Mouse (Mus musculus) adrenal gland, postnatal 25 days (tissue): ENCODE measurements around the gene Chrna9. TPM values are rescaled to one million over a fixed set of nuclear protein-coding genes. Genes with fewer than 3 reads are reported as not detected.
"Not testable (repeated sequence)": the region's sequence is repeated elsewhere in the genome, so short reads cannot be mapped to it uniquely, and the experiment has no call there.

Source experiments
- DNase-seq: peaks from one replicate; pipeline ENCODE4 v3.0.0; 2021; ENCODE audit warnings: mixed read lengths
- total RNA-seq: library from RNA; stranded (reverse); gene quantifications from 2 replicates; pipeline ENCODE4 v1.2.3, GENCODE M21; 2021

The Chrna9 gene
- total RNA-seq, 1 experiment from 2014 or later, result not detected

DNA sequence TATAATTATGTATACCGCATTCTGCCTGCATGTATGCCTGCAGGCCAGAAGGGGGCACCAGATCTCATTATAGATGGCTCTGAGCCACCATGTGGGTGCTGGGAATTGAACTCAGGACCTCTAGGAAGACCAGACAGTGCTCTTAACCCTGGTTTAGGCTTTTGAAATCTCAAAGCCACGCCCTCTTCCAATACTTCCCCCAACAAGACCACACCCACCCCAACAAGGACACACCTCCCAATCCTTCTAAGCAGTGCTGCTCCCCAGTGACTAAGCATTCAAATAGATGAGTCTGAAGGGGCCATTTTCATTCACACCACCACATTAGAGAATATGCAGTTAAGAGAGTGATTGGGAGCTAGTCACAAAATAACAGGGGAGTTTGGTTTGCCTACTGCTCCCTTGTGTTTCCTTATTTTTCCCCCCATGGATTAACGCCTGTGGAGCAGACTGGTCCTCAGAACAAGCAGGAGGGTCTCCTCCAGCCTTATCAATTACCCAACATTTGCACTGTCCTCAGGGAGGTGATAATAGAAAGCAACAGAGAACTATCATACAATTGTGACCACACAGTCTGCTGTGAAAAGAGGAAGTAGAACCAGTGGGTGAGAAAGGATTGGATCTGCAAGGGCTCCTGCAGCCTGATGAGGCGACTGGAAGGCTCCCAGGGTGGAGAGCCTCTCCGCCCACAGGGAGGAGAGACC is 25.3 kb downstream of the Chrna9 start:
- DNase-seq, result no peak

- DNase-seq, result no peak
Observed at GRCm38 (mm10) chr5:65960597-65960950, 25.9 kb downstream of the Chrna9 start.

DNA sequence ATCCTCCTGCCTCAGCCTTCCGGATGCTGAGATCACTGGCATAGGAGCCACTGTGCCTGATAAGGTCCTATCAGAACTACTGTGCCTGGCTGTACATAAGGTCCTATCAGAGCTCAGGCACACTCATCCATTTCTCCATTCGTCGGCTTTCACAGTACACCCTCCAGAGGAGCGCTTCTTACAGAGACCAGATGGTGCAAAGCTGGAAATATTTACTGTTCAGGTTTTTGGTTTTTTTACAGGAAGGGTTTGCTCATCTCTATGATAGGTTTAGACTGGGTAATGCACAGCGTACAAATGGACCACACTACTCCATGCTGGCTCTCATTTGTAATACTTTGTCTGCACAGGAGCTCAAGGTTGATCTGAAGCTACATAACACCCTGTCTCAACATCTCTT is 28.6 kb downstream of the Chrna9 start:
- DNase-seq, result no peak

GRCm38 (mm10) chr5:65965771-65966279 is 31.1 kb downstream of the Chrna9 start:
- no peak for DNase-seq

GRCm38 (mm10) chr5:65967091-65967490 is 32.4 kb downstream of the Chrna9 start:
- DNase-seq, result no peak

- DNase-seq, result no peak
Observed at GRCm38 (mm10) chr5:65968004-65968403, 33.3 kb downstream of the Chrna9 start.

DNA sequence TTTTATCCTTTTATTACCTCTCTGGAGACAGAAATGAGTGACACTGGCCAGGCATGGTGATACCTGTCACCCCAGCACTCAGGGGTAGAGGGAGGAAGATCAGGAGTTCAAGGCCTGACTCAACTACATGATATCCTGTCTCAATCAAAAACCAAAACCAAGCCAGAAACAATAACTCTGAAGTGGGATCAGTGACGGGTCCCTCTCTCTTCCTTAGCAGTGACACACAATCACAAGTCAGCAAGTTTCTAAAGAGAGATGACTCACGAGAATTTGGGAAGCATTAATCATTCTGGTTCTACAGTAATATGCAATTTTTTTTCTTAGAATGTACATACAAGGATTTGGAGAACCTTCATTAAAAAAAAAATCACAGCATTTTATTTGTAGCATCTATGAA is 38.5 kb downstream of the Chrna9 start:
- DNase-seq, result no peak

DNA sequence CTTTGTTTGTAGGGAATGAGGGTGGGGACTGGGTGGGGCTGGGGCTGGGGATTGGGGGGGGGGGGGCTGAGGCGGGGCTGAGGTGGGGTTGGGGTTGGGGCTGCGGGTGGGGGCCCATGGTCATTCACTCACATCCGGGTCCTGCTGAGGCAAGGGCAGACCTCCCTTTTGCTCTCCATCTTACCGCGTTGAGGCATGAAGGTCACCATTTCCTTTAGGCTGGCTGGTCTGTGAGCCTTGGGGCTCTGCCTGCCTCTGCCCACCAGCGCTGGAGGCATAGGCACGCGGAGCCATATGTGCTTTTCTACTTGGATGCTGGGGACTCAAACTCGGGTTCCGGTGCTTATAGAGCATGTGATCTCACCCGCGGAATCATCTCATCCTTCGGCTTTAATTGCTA is 41.0 kb downstream of the Chrna9 start:
- DNase-seq, result no peak

GRCm38 (mm10) chr5:65986426-65986825 is 51.7 kb downstream of the Chrna9 start:
- no peak for DNase-seq

DNA sequence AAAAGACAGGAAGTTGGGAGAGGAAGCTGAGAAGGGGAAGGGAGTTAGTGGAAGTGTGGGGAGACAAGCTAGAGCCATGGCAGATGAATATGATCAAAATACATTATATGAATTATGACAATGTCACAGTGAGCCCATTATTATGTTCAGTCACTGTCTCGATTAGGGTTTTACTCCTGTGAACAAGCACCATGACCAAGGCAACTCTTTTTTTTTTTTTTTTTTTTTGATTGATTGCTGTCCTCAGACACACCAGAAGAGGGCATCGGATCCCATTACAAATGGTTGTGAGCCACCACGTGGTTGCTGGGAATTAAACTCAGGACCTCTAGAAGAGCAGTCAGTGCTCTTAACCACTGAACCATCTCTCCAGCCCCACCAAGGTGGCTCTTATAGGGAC is 52.3 kb downstream of the Chrna9 start:
- DNase-seq, result not testable (repeated sequence)

DNA sequence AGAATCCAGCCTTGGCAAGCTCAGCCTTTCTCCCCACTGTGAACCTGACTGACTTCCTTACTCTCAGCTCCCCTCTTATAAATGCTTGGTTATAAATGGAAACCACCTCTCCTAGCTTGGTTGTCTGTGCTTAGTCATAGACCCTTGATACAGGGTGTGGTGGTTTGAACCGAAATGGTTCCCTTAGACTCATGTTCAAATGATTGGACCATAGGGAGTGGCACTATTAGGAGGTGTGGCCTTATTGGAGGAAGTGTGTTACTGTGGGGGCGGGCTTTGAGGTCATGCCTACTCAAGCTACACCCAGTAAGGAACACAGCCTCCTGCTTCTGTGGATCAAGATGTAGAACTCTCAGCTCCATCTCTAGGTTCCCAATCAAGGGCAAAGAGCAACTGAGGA is 56.5 kb downstream of the Chrna9 start:
- no peak for DNase-seq

DNA sequence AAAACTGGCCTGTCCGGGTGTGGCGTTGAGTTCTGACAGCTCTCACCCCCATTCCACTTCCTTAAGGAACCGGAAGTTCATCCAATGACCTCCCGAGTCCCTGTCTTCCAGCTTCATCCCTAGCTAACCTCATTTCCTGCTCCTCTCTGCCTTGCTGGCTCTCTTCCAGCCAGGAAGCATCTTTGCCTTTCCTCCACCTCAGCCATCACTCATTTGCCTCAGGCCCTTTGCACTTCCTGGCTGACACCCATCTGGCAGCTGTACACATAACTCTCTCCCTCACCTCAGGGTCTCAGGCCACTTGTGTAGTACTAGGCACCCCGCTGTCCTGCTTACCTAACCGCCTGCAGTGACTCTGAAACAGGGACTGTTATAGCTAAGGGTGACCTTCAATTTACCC is 59.9 kb downstream of the Chrna9 start:
- DNase-seq, result peak; percentile 23

DNA sequence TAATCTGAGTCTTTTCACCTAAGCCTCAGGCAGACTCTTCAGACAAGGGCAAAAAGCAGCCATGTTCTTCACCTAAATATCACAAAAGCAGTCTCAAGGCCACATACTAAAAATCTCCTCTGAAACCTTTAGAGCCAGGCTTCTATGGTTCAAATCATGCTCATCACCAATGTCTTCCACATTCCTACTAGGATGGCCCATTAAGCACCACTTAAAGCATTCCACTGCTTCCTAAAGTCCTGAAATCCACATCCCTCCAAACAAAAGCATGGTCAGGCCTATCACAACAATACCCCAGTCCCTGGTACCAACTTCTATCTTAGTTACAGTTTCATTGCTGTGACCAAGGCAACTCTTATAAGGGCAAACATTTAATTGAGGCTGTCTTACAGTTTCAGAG is 63.1 kb downstream of the Chrna9 start:
- no peak for DNase-seq

GRCm38 (mm10) chr5:65999106-65999505 is 64.4 kb downstream of the Chrna9 start:
- DNase-seq, result no peak

DNA sequence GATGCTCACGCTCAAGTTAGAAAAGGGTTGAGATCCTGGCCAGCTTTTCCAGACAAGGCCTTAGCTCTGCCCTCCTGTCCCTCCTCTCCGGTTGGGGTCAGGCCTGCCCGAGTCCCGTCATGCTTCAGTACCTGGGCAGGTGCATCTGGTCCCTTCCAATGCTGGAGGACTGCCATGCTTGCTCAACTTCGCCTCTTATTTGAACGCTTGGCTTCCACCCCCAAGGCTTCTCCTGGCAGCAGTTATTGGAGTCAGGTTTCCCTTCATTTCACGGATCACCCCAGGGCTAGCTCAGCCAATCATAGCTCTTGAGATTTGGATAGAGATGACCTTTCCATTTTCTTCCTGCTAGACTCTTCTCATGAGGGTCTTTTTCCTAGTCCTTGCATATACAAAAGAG is 65.4 kb downstream of the Chrna9 start:
- no peak for DNase-seq

DNA sequence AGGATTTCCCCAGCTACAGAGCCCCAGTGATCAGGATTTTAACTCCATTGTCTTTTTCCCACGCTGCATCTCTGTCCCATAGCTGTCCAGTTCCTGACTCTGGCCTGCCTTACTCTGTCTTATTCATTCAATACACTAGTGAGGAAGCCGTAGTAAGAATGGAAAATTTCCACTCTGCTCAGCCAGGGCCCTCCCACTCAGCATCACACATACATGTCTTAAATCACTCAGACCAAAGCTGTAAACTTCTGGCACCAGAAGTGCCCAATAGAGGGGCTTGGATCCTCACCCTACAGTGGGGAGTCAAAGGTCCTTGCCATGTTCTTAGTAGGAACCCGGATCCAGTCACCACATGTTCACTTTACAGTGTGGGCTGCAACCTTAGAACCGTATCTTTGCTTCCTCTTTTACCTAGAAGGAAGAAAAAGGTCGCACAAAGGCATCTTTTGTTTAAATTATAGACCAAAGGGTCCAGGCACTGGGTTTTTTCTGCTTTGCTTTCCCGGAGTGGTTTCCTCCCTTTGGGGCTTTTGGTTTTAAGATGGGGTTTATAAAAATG is 65.9 kb downstream of the Chrna9 start:
- DNase-seq, result no peak

DNA sequence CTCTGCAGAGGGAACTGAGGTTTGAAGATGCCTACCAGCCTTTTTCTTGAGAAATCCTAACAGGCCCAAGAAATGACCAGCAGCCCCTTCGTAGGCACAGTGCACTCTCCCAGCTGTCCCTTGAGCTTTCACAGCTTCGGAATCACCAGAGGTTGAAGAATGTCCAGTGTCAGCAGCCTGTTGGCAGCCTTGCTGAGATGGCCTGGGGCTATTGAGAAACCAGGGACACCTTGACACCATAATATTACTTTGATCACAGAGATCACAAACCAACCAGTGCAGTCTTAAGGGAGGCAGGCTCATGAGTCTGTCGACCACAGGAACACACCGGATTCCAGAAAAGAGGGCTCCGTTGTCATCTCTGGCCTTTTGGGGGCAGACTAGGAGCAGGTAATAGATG is 66.5 kb downstream of the Chrna9 start:
- no peak for DNase-seq

DNA sequence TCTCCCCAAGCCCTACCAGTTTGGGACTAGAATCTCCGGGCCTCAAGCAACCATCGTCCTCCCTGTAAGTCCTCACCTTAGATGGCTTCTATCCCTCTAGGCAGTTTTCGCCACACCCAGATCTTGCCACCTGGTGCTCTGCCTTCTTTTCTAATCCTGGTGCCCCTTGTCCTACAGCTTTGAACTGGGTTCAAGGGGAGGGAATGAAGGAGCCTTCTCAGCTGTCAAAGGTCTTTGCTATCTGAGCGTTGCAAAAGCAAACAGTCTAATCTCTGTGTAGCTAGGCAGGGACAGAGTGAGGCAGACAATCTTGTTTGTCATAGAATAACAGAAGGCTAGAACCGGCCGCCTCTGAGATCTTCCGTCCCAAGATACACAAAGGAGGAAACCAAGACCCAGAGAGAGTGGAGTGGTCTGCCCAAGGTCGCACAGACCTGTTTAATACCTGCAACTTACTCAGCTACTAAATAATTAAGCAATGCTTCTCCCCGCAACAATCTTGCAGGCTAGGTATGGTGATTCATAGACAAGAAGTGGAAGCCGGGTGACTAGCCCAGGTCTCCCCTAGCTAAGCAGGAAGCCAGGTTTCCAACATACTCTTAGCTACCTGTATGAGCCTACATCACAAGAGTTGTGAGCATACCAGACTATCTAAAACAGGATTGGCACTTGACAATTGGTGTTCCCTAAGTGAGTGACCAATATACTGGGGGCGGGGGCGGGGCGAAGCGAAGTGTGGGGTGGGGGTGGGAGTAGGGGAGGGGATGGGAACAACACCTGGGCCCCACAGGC is 69.6 kb downstream of the Chrna9 start, which contains the start of gene 9130230L23Rik:
9130230L23Rik (minus strand) TSS at position 152 of the 792 bp plus-strand sequence.
- DNase-seq, result no peak

- DNase-seq, result no peak
Observed at GRCm38 (mm10) chr5:66005041-66005678, 70.4 kb downstream of the Chrna9 start.

- DNase-seq, result no peak
Observed at GRCm38 (mm10) chr5:66008245-66008967, 73.7 kb downstream of the Chrna9 start.

DNA sequence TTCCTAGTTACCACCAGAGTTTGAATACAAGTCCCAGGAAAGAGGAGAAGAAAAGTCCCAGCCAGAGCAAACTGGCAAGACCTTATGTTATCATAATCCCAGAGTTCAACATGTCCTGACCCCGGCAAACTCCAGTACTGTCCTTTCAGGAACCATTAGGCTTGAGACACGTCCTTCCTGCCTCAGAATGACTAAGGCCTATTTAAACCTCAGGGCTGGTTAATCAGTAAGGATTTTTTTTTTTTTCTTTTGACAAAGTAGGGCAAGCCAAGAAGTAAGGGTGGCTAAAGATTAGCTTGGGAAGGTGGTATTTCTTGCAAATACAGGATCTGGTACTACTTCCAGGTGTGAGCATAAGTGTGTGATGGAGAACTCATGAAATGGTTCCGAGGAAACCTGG is 79.3 kb downstream of the Chrna9 start:
- no peak for DNase-seq

GRCm38 (mm10) chr5:66014437-66014836 is 79.7 kb downstream of the Chrna9 start:
- no peak for DNase-seq
